Mouse (Mus musculus) cortical plate, adult 2 months (tissue): ENCODE data around the gene Naip6.
"Not testable (repeated sequence)": the region's sequence is repeated elsewhere in the genome, so short reads cannot be mapped to it uniquely, and the experiment has no call there.

Source experiments
- CTCF ChIP-seq: fragments of 200-500 bp; IDR thresholded peaks from 2 replicates; pipeline ENCODE4 v1.5.1; 2011; ENCODE audit warnings: mild to moderate bottlenecking, control low read depth, low read length; ENCODE audit not compliant: insufficient read depth; ENCODE audit errors: extremely low read depth
- POLR2A ChIP-seq: fragments of 200-500 bp; IDR thresholded peaks from 2 replicates; pipeline ENCODE4 v1.6.1; 2011; ENCODE audit warnings: mild to moderate bottlenecking, low read length, control low read depth; ENCODE audit not compliant: insufficient read depth; ENCODE audit errors: extremely low read depth

GRCm38 (mm10) chr13:100331728-100332127, 14.3 kb upstream of the Naip6 start:
- not testable (repeated sequence) for TF ChIP-seq POLR2A, CTCF
